Mouse (Mus musculus): Measurements from ENCODE around the gene S100a14. TPM values are rescaled to one million over a fixed set of nuclear protein-coding genes. Genes with fewer than 3 reads are reported as not detected.
A peak's percentile ranks its signal among the peaks of the same experiment; 100 is the strongest.

Gene S100a14
- polyA plus RNA-seq, 1 experiment from 2014 or later: 10.7 TPM

- 88% methylated on average over 5 of the region's 5 CpGs for WGBS
- H3K36me3 ChIP-seq (ENCODE audit: control insufficient read depth, insufficient read depth, low read length): peaks cover 23% of the 10 kb centered on the region; the same call in 1 of the 2 replicates
- peaks cover 12% of the 10 kb centered on the region for H3K4me1 ChIP-seq (ENCODE audit: control insufficient read depth, insufficient read depth, low read length)
- no peak overlapping the region for H3K9ac ChIP-seq (ENCODE audit: low read depth, low read length)
- no peak overlapping the region for H3K4me2 ChIP-seq (ENCODE audit: low read depth, low read length)
- no peak overlapping the region for H3K27ac ChIP-seq (ENCODE audit: low read length)
- no peaks in the 10 kb centered on the region for H3K27me3 ChIP-seq (replicated peaks; ENCODE audit: control insufficient read depth, insufficient read depth, low read length)
- no peaks in the 10 kb centered on the region for H3K9me3 ChIP-seq (ENCODE audit: control insufficient read depth, low read length)
- H3K4me3 ChIP-seq (ENCODE audit: low read length): no peak overlapping the region
- no peak for ATAC-seq
These were observed 21.4 kb upstream of the S100a14 start for GRCm38 (mm10) chr3:90505216-90505615.

- Histone ChIP-seq H3K27me3 (replicated peaks; ENCODE audit: control insufficient read depth, insufficient read depth, low read length) (no peaks in the 10 kb centered on the region), H3K4me1 (ENCODE audit: control insufficient read depth, insufficient read depth, low read length) (peaks cover 12% of the 10 kb centered on the region), H3K9me3 (ENCODE audit: control insufficient read depth, low read length) (no peaks in the 10 kb centered on the region), H3K36me3 (ENCODE audit: control insufficient read depth, insufficient read depth, low read length) (peaks cover 20% of the 10 kb centered on the region; the same call in 1 of the 2 replicates), H3K9ac (ENCODE audit: low read depth, low read length) (no peak overlapping the region), H3K4me3 (ENCODE audit: low read length) (no peak overlapping the region), H3K4me2 (ENCODE audit: low read depth, low read length) (no peak overlapping the region), H3K27ac (ENCODE audit: low read length) (no peak overlapping the region)
- WGBS: 68% methylated on average over 3 of the region's 3 CpGs
- no peak for ATAC-seq
These were observed 20.3 kb upstream of the S100a14 start for GRCm38 (mm10) chr3:90506362-90506761.

GRCm38 (mm10) chr3:90508287-90508949, 18.2 kb upstream of the S100a14 start:
- no peaks in the 10 kb centered on the region for H3K9me3 ChIP-seq (ENCODE audit: control insufficient read depth, low read length)

GRCm38 (mm10) chr3:90508950-90509746, 17.5 kb upstream of the S100a14 start, which contains the start of gene Chtop:
TSS of gene Chtop (minus strand) at chr3:90509498.
- Histone ChIP-seq H3K9ac (ENCODE audit: low read depth, low read length) (peak within 1 kb of the TSS; percentile 100), H3K9me3 (ENCODE audit: control insufficient read depth, low read length) (no peaks in the 10 kb centered on the region), H3K27ac (ENCODE audit: low read length) (peak within 1 kb of the TSS; percentile 94), H3K4me2 (ENCODE audit: low read depth, low read length) (peak within 1 kb of the TSS; percentile 66), H3K4me1 (ENCODE audit: control insufficient read depth, insufficient read depth, low read length) (peaks cover 16% of the 10 kb centered on the region), H3K36me3 (ENCODE audit: control insufficient read depth, insufficient read depth, low read length) (peaks cover 8% of the 10 kb centered on the region; the same call in 1 of the 2 replicates), H3K4me3 (ENCODE audit: low read length) (peak within 1 kb of the TSS; percentile 95), H3K27me3 (replicated peaks; ENCODE audit: control insufficient read depth, insufficient read depth, low read length) (no peaks in the 10 kb centered on the region)
- ATAC-seq: peak; percentile 93
- WGBS: under 1% methylated on average over 66 of the region's 66 CpGs

More at GRCm38 (mm10) chr3:90508287-90508949, 18.2 kb upstream of the S100a14 start:
- H3K4me3 ChIP-seq (ENCODE audit: low read length): peak overlapping the region; percentile 95
- peaks cover 12% of the 10 kb centered on the region for H3K4me1 ChIP-seq (ENCODE audit: control insufficient read depth, insufficient read depth, low read length)
- H3K27ac ChIP-seq (ENCODE audit: low read length): peak overlapping the region; percentile 94
- no peaks in the 10 kb centered on the region for H3K27me3 ChIP-seq (replicated peaks; ENCODE audit: control insufficient read depth, insufficient read depth, low read length)
- H3K36me3 ChIP-seq (ENCODE audit: control insufficient read depth, insufficient read depth, low read length): peaks cover 9% of the 10 kb centered on the region; the same call in 1 of the 2 replicates
- ATAC-seq: no peak
- WGBS: 1% methylated on average over 20 of the region's 20 CpGs
- peak overlapping the region; percentile 66 for H3K4me2 ChIP-seq (ENCODE audit: low read depth, low read length)
- H3K9ac ChIP-seq (ENCODE audit: low read depth, low read length): peak overlapping the region; percentile 100

GRCm38 (mm10) chr3:90509747-90510123, 16.9 kb upstream of the S100a14 start:
- Histone ChIP-seq H3K4me1 (ENCODE audit: control insufficient read depth, insufficient read depth, low read length) (peaks cover 16% of the 10 kb centered on the region), H3K9me3 (ENCODE audit: control insufficient read depth, low read length) (no peaks in the 10 kb centered on the region), H3K27ac (ENCODE audit: low read length) (peak overlapping the region; percentile 25; the same call in 1 of the 2 replicates), H3K9ac (ENCODE audit: low read depth, low read length) (peak overlapping the region; percentile 7; the same call in 1 of the 2 replicates), H3K27me3 (replicated peaks; ENCODE audit: control insufficient read depth, insufficient read depth, low read length) (no peaks in the 10 kb centered on the region), H3K4me2 (ENCODE audit: low read depth, low read length) (peak overlapping the region; percentile 44), H3K36me3 (ENCODE audit: control insufficient read depth, insufficient read depth, low read length) (peaks cover 8% of the 10 kb centered on the region; the same call in 1 of the 2 replicates), H3K4me3 (ENCODE audit: low read length) (peak overlapping the region; percentile 95)
- WGBS: 28% methylated on average over 2 of the region's 2 CpGs
- ATAC-seq: peak; percentile 3; the same call in 1 of the 2 replicates

- H3K4me3 ChIP-seq (ENCODE audit: low read length): no peak overlapping the region
- no peak overlapping the region for H3K27ac ChIP-seq (ENCODE audit: low read length)
- no peak overlapping the region for H3K4me2 ChIP-seq (ENCODE audit: low read depth, low read length)
- no peaks in the 10 kb centered on the region for H3K9me3 ChIP-seq (ENCODE audit: control insufficient read depth, low read length)
- H3K4me1 ChIP-seq (ENCODE audit: control insufficient read depth, insufficient read depth, low read length): peaks cover 21% of the 10 kb centered on the region
- no peaks in the 10 kb centered on the region for H3K27me3 ChIP-seq (replicated peaks; ENCODE audit: control insufficient read depth, insufficient read depth, low read length)
- ATAC-seq: no peak
- WGBS: 84% methylated on average over 5 of the region's 5 CpGs
- no peak overlapping the region for H3K9ac ChIP-seq (ENCODE audit: low read depth, low read length)
- H3K36me3 ChIP-seq (ENCODE audit: control insufficient read depth, insufficient read depth, low read length): no peaks in the 10 kb centered on the region
These were observed 14.4 kb upstream of the S100a14 start for GRCm38 (mm10) chr3:90512276-90512675.

GRCm38 (mm10) chr3:90512948-90513642, 13.6 kb upstream of the S100a14 start:
- Histone ChIP-seq H3K4me3 (ENCODE audit: low read length) (peak overlapping the region; percentile 46), H3K4me2 (ENCODE audit: low read depth, low read length) (no peak overlapping the region; the same call in 1 of the 2 replicates), H3K9me3 (ENCODE audit: control insufficient read depth, low read length) (no peaks in the 10 kb centered on the region), H3K27me3 (replicated peaks; ENCODE audit: control insufficient read depth, insufficient read depth, low read length) (no peaks in the 10 kb centered on the region), H3K27ac (ENCODE audit: low read length) (no peak overlapping the region), H3K4me1 (ENCODE audit: control insufficient read depth, insufficient read depth, low read length) (peaks cover 14% of the 10 kb centered on the region), H3K36me3 (ENCODE audit: control insufficient read depth, insufficient read depth, low read length) (no peaks in the 10 kb centered on the region), H3K9ac (ENCODE audit: low read depth, low read length) (peak overlapping the region; percentile 67)
- WGBS: 77% methylated on average over 9 of the region's 9 CpGs
- no peak for ATAC-seq

- H3K4me3 ChIP-seq (ENCODE audit: low read length): peak within 1 kb of the TSS; percentile 46
- H3K9me3 ChIP-seq (ENCODE audit: control insufficient read depth, low read length): no peaks in the 10 kb centered on the region
- peak; percentile 81 for ATAC-seq
- H3K27ac ChIP-seq (ENCODE audit: low read length): peak within 1 kb of the TSS; percentile 68
- H3K9ac ChIP-seq (ENCODE audit: low read depth, low read length): peak within 1 kb of the TSS; percentile 67
- H3K4me2 ChIP-seq (ENCODE audit: low read depth, low read length): peak within 1 kb of the TSS; percentile 92
- H3K4me1 ChIP-seq (ENCODE audit: control insufficient read depth, insufficient read depth, low read length): peaks cover 13% of the 10 kb centered on the region
- H3K36me3 ChIP-seq (ENCODE audit: control insufficient read depth, insufficient read depth, low read length): no peaks in the 10 kb centered on the region
- 2% methylated on average over 25 of the region's 25 CpGs for WGBS
- H3K27me3 ChIP-seq (replicated peaks; ENCODE audit: control insufficient read depth, insufficient read depth, low read length): no peaks in the 10 kb centered on the region
These were observed 12.7 kb upstream of the S100a14 start, which contains the start of the genes S100a1 and S100a13 for GRCm38 (mm10) chr3:90513796-90514590. TSS of gene S100a1 (minus strand) at chr3:90514392. TSS of gene S100a13 (plus strand) at chr3:90514435.
